Mouse (Mus musculus) liver, embryonic 14.5 days (tissue): ENCODE measurements around the gene Zdhhc17.

Source experiments
- CTCF ChIP-seq: IDR thresholded peaks from 2 replicates; pipeline ENCODE4 v1.5.1; 2016; ENCODE audit warnings: antibody characterized with exemption, low read depth, control low read depth
- EP300 ChIP-seq: IDR thresholded peaks from 2 replicates; pipeline ENCODE4 v1.6.1; 2016; ENCODE audit warnings: antibody characterized with exemption, low read depth

DNA sequence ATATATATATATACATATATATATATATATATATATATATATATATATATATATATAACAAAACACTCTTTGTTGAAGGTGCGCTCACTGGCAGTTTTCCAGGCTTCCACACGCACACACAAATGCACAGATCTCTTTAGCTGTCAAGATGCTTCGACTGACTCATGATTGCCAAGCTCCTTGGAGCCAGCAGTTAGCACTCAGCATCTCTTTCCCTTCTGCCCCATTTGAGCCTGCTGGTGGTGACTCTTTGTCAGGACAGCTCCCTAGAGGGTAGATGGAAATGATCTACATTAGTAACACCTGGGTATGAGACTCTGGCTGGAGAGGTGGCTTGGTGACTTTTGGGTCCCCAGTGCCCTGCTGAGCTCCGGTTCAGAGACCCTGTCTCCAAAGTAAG, 70.2 kb downstream of the Zdhhc17 start:
- no peak for TF ChIP-seq EP300
- no peak for TF ChIP-seq CTCF
